ENCODE assay signal across 8 mouse cellular contexts in genomic region chr11:8523344-8524126, GRCm38 (mm10).
DNase-seq lines count a peak whose midpoint lies in the region; ATAC-seq and TF ChIP-seq lines count a peak whose summit lies in the region.

No protein-coding gene starts in this region.

- TF ChIP-seq CTCF in kidney, postnatal 0 days (IDR thresholded peaks at IDR 0.05; ENCODE audit: low read depth) = peak; percentile 90
- TF ChIP-seq CTCF in liver, adult 2 months (IDR thresholded peaks at IDR 0.05; ENCODE audit: low read depth, low read length) = peak; percentile 77
- TF ChIP-seq CTCF in stomach, postnatal 0 days (IDR thresholded peaks at IDR 0.05; ENCODE audit: low read depth) = peak; percentile 86

- peaks cover 11% of the 10 kb centered on the region for H3K36me3 ChIP-seq in heart, embryonic 12.5 days
- H3K36me3 ChIP-seq in kidney, postnatal 0 days (ENCODE audit: insufficient read depth, low read length) = peaks cover 28% of the 10 kb centered on the region
- H3K36me3 ChIP-seq in liver, adult 2 months (ENCODE audit: control insufficient read depth, insufficient read depth, low read length) = peaks cover 2% of the 10 kb centered on the region; the same call in 1 of the 2 replicates
- no peaks in the 10 kb centered on the region for H3K36me3 ChIP-seq in neural tube, embryonic 12.5 days
- peaks cover 3% of the 10 kb centered on the region for H3K36me3 ChIP-seq in stomach, postnatal 0 days (ENCODE audit: control insufficient read depth, insufficient read depth, low read length)

- no peak overlapping the region for H3K4me3 ChIP-seq in heart, embryonic 12.5 days
- no peak overlapping the region for H3K4me3 ChIP-seq in kidney, postnatal 0 days (replicated peaks; ENCODE audit: low read depth, low read length)
- no peak overlapping the region for H3K4me3 ChIP-seq in liver, adult 2 months (ENCODE audit: insufficient read depth, low read depth, low read length)
- no peak overlapping the region for H3K4me3 ChIP-seq in neural tube, embryonic 12.5 days
- H3K4me3 ChIP-seq in stomach, postnatal 0 days (ENCODE audit: low read depth, low read length) = no peak overlapping the region

- no peak for TF ChIP-seq POLR2A in liver, adult 2 months (IDR thresholded peaks at IDR 0.05; ENCODE audit: extremely low read depth, insufficient read depth, low read length)

- no peaks in the 10 kb centered on the region for H3K79me2 ChIP-seq in liver, adult 2 months (ENCODE audit: control insufficient read depth, insufficient read depth, low read length)

- no peak overlapping the region; the same call in 1 of the 2 replicates for H3K9ac ChIP-seq in heart, embryonic 12.5 days
- H3K9ac ChIP-seq in kidney, postnatal 0 days (ENCODE audit: low read depth, low read length) = no peak overlapping the region
- H3K9ac ChIP-seq in liver, adult 2 months (ENCODE audit: low read depth, low read length) = peak overlapping the region; percentile 18; the same call in 1 of the 2 replicates
- no peak overlapping the region for H3K9ac ChIP-seq in neural tube, embryonic 12.5 days
- no peak overlapping the region for H3K9ac ChIP-seq in stomach, postnatal 0 days (ENCODE audit: low read length)

- H3K9me3 ChIP-seq in heart, embryonic 12.5 days (replicated peaks) = no peaks in the 10 kb centered on the region
- no peaks in the 10 kb centered on the region for H3K9me3 ChIP-seq in kidney, postnatal 0 days (replicated peaks; ENCODE audit: low read length)
- H3K9me3 ChIP-seq in neural tube, embryonic 12.5 days = no peaks in the 10 kb centered on the region
- H3K9me3 ChIP-seq in stomach, postnatal 0 days (ENCODE audit: control insufficient read depth, low read length) = no peaks in the 10 kb centered on the region

- H3K4me1 ChIP-seq in heart, embryonic 12.5 days (replicated peaks) = peaks cover 56% of the 10 kb centered on the region
- no peaks in the 10 kb centered on the region for H3K4me1 ChIP-seq in kidney, postnatal 0 days (replicated peaks; ENCODE audit: insufficient read depth, low read length)
- peaks cover 10% of the 10 kb centered on the region for H3K4me1 ChIP-seq in liver, adult 2 months (ENCODE audit: control insufficient read depth, insufficient read depth, low read length)
- H3K4me1 ChIP-seq in neural tube, embryonic 12.5 days = 0 out of 2 replicates have a peak, but pooled peaks cover 2% of the 10 kb centered on the region
- 0 out of 2 replicates have a peak, but pooled peaks cover 2% of the 10 kb centered on the region for H3K4me1 ChIP-seq in stomach, postnatal 0 days (replicated peaks; ENCODE audit: control insufficient read depth, insufficient read depth)

- 0 out of 2 replicates have a peak, but pooled peaks have one; percentile 27 for ATAC-seq in heart, embryonic 12.5 days (ENCODE audit: insufficient number of reproducible peaks, low FRiP score)
- ATAC-seq in kidney, postnatal 0 days (replicated peaks; ENCODE audit: low FRiP score, low read depth) = peak; percentile 86
- ATAC-seq in neural tube, embryonic 12.5 days (ENCODE audit: low FRiP score, low read depth) = peak; percentile 66
- peak; percentile 46 for ATAC-seq in stomach, postnatal 0 days (ENCODE audit: low FRiP score, low TSS enrichment)

- TF ChIP-seq EP300 in stomach, postnatal 0 days (optimal IDR thresholded peaks at IDR 0.05) = no peak

- H3K27ac ChIP-seq in heart, embryonic 12.5 days (ENCODE audit: poor library complexity, severe bottlenecking) = no peak overlapping the region
- no peak overlapping the region for H3K27ac ChIP-seq in kidney, postnatal 0 days
- peak overlapping the region; percentile 83 for H3K27ac ChIP-seq in liver, adult 2 months (replicated peaks; ENCODE audit: insufficient read depth, low read depth, low read length)
- no peak overlapping the region for H3K27ac ChIP-seq in neural tube, embryonic 12.5 days
- peak overlapping the region; percentile 36; the same call in 1 of the 2 replicates for H3K27ac ChIP-seq in stomach, postnatal 0 days (replicated peaks)

- WGBS in heart, embryonic 12.5 days = 32% methylated on average over 10 of the region's 10 CpGs
- WGBS in kidney, postnatal 0 days = 34% methylated on average over 10 of the region's 10 CpGs
- WGBS in liver, adult 2 months = 17% methylated on average over 10 of the region's 10 CpGs
- WGBS in neural tube, embryonic 12.5 days = 38% methylated on average over 10 of the region's 10 CpGs
- 21% methylated on average over 10 of the region's 10 CpGs for WGBS in stomach, postnatal 0 days

- peak; percentile 53 for DNase-seq in A20 (ENCODE audit: low read depth, low spot score)
- DNase-seq in c-Kit-negative CD71-positive TER-119-positive erythroid progenitor cells, embryonic 14.5 days (ENCODE audit: low read depth, low spot score) = peak; percentile 29
- peak; percentile 76 for DNase-seq in fibroblast of lung, adult 2 months (ENCODE audit: low read depth)
- DNase-seq in kidney, postnatal 0 days (ENCODE audit: low spot score) = peak; percentile 88
- peak; percentile 88 for DNase-seq in liver, adult 2 months (ENCODE audit: extremely low read depth, low read depth, low spot score)
- DNase-seq in stomach, postnatal 0 days (ENCODE audit: low spot score) = peak; percentile 78

- no peaks in the 10 kb centered on the region for H3K27me3 ChIP-seq in heart, embryonic 12.5 days (replicated peaks)
- no peaks in the 10 kb centered on the region for H3K27me3 ChIP-seq in kidney, postnatal 0 days (ENCODE audit: insufficient read depth, low read length)
- H3K27me3 ChIP-seq in liver, adult 2 months (ENCODE audit: control insufficient read depth, insufficient read depth, low read length) = no peaks in the 10 kb centered on the region
- no peaks in the 10 kb centered on the region for H3K27me3 ChIP-seq in neural tube, embryonic 12.5 days (replicated peaks)
- H3K27me3 ChIP-seq in stomach, postnatal 0 days (ENCODE audit: control insufficient read depth, insufficient read depth, low read length) = no peaks in the 10 kb centered on the region

- 0 out of 2 replicates have a peak overlapping the region, but pooled peaks have one; percentile 13 for H3K4me2 ChIP-seq in heart, embryonic 12.5 days
- no peak overlapping the region for H3K4me2 ChIP-seq in kidney, postnatal 0 days (ENCODE audit: low read length)
- peak overlapping the region; percentile 35 for H3K4me2 ChIP-seq in neural tube, embryonic 12.5 days (replicated peaks)
- H3K4me2 ChIP-seq in stomach, postnatal 0 days (replicated peaks; ENCODE audit: low read depth) = no peak overlapping the region

Comparison
In these comparisons a context has a peak if more than half of its experiments do, and no peak if none do; other contexts are left out.
1. DNase-seq: peak in every context shown above with its lines; median percentile 88 in kidney, postnatal 0 days; 88 in liver, adult 2 months; 78 in stomach, postnatal 0 days; 76 in fibroblast of lung, adult 2 months; 53 in A20; 29 in c-Kit-negative CD71-positive TER-119-positive erythroid progenitor cells, embryonic 14.5 days.
2. ATAC-seq: peak in every context shown above with its lines; median percentile 86 in kidney, postnatal 0 days; 66 in neural tube, embryonic 12.5 days; 46 in stomach, postnatal 0 days; 27 in heart, embryonic 12.5 days.
3. H3K27ac ChIP-seq: peak in liver, adult 2 months (single experiment) and stomach, postnatal 0 days (single experiment); none in heart, embryonic 12.5 days (single experiment), kidney, postnatal 0 days (single experiment) and neural tube, embryonic 12.5 days (single experiment).
4. H3K4me2 ChIP-seq: peak in heart, embryonic 12.5 days (single experiment) and neural tube, embryonic 12.5 days (single experiment); none in kidney, postnatal 0 days (single experiment) and stomach, postnatal 0 days (single experiment).
5. Peak in every context shown above with its lines, with median percentiles within 50 percentile points of each other: CTCF ChIP-seq.